Mouse (Mus musculus) liver, postnatal 0 days (tissue): ENCODE measurements around the gene Kcnk4. TPM values are rescaled to one million over a fixed set of nuclear protein-coding genes. Genes with fewer than 3 reads are reported as not detected.
A peak's percentile ranks its signal among the peaks of the same experiment; 100 is the strongest.

ENCODE experiments used
- ATAC-seq: fragments of 200-750 bp; cut with Nextera tagmentation; 2 replicates; pipeline ENCODE4 v1.8.0; 2017; ENCODE audit warnings: mild to moderate bottlenecking, moderate library complexity
- DNase-seq: peaks from one replicate; pipeline ENCODE4 v3.0.0-alpha.2; 2016
- H3K27ac ChIP-seq: fragments of 300-500 bp; sonication (generic); 2 replicates; pipeline ENCODE4 v1.5.1; 2014; ENCODE audit warnings: antibody characterized with exemption, moderate library complexity, mild to moderate bottlenecking, low read depth
- H3K27me3 ChIP-seq: fragments of 300-500 bp; sonication (generic); 2 replicates; pipeline ENCODE4 v1.6.1; 2014; ENCODE audit warnings: low read length, control low read depth, mixed read lengths; ENCODE audit not compliant: insufficient read depth
- H3K36me3 ChIP-seq: fragments of 300-500 bp; sonication (generic); replicated peaks from 2 replicates; pipeline ENCODE4 v1.6.1; 2014; ENCODE audit warnings: mild to moderate bottlenecking, control low read depth, low read length, moderate library complexity, mixed read lengths; ENCODE audit not compliant: insufficient read depth
- H3K4me1 ChIP-seq: fragments of 300-500 bp; sonication (generic); 2 replicates; pipeline ENCODE4 v1.6.1; 2014; ENCODE audit warnings: antibody characterized with exemption, mild to moderate bottlenecking, control low read depth; ENCODE audit not compliant: insufficient read depth
- H3K4me2 ChIP-seq: fragments of 300-500 bp; sonication (generic); 2 replicates; pipeline ENCODE4 v1.6.1; 2014; ENCODE audit warnings: low read depth, mild to moderate bottlenecking, low read length, moderate library complexity, mixed read lengths
- H3K4me3 ChIP-seq: fragments of 300-500 bp; sonication (generic); 2 replicates; pipeline ENCODE4 v1.5.1; 2014; ENCODE audit warnings: low read depth, low read length
- H3K9ac ChIP-seq: fragments of 300-500 bp; sonication (generic); replicated peaks from 2 replicates; pipeline ENCODE4 v1.6.1; 2014; ENCODE audit warnings: mild to moderate bottlenecking, moderate library complexity
- H3K9me3 ChIP-seq: fragments of 300-500 bp; sonication (generic); 2 replicates; pipeline ENCODE4 v1.6.1; 2016; ENCODE audit warnings: mild to moderate bottlenecking, control low read depth, low read length, mixed read lengths
- CTCF ChIP-seq: sonication (generic); IDR thresholded peaks from 2 replicates; pipeline ENCODE4 v1.5.1; 2016; ENCODE audit warnings: antibody characterized with exemption, low read depth
- EP300 ChIP-seq: IDR thresholded peaks from 2 replicates; pipeline ENCODE4 v1.6.1; 2016; ENCODE audit warnings: antibody characterized with exemption, low read depth, mild to moderate bottlenecking
- WGBS: fragments of 180-500 bp; shearing (Covaris S2); extraction: QIAGEN DNeasy Blood & Tissue Kit; methylation state at CpG from one replicate; pipeline ENCODE4 v1.1.7; 2014; ENCODE audit not compliant: insufficient replicate concordance; 5-methylcytosine and 5-hydroxymethylcytosine counted together
- polyA plus RNA-seq: library from polyadenylated mRNA; unstranded; fragments of >200 nt; fragmentation: Nextera tagmentation; extraction: Ambion mirVana; gene quantifications from 2 replicates; pipeline ENCODE4 v1.2.1, GENCODE M21; 2015

Gene Kcnk4
- polyA plus RNA-seq, 1 experiment from 2014 or later = 0.09 TPM

DNA sequence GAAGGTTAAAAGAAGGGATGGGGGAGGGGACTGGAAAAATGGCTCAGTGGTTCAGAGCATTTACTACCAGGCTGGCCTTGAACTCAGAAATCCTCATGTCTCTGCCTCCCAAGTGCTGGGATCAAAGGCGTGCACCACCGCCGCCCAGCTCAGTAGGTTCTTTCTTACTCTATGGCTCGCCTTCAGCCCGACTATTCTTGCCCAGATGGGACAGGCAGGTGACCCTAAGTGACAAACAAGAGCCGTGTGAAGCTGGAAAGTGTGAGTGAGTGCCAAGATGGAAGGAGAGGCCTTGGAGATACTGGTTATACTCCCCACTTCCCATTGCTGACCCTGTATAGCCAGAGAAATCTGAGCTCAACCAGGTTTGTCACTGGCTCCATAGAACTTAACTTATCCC lies 9.4 kb upstream of the Kcnk4 start:
- 86% methylated on average over 6 of the region's 6 CpGs for WGBS
- no peak for TF ChIP-seq EP300
- TF ChIP-seq CTCF = no peak
- H3K4me3 ChIP-seq = no peak overlapping the region
- no peak overlapping the region for H3K4me2 ChIP-seq
- H3K9me3 ChIP-seq = no peaks in the 10 kb centered on the region
- ATAC-seq (no peak), DNase-seq (no peak)
- H3K4me1 ChIP-seq = peaks cover 16% of the 10 kb centered on the region
- H3K9ac ChIP-seq = no peak overlapping the region
- no peaks in the 10 kb centered on the region; the same call in 1 of the 2 replicates for H3K36me3 ChIP-seq
- no peak overlapping the region for H3K27ac ChIP-seq
- no peaks in the 10 kb centered on the region for H3K27me3 ChIP-seq

DNA sequence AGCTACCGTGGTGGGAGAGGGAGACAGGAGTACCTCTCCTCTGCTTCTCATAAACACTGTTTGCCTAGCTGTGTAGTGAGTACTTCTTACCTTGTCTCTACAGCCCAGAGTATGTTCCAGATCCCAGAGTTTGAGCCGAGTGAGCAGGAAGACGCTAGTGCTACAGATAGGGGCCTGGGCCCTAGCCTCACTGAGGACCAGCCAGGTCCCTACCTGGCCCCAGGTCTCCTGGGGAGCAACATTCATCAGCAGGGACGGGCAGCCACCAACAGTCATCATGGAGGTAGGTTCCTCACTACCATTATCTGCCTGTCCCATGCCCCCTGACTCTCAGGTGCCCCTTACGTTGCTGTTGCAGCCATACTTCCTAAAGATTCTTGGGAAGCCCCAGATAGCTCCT lies 8.4 kb upstream of the Kcnk4 start:
- H3K4me3 ChIP-seq = peak overlapping the region; percentile 81
- peak overlapping the region; percentile 80 for H3K9ac ChIP-seq
- DNase-seq = no peak
- peaks cover 16% of the 10 kb centered on the region for H3K4me1 ChIP-seq
- H3K27ac ChIP-seq = peak overlapping the region; percentile 91
- ATAC-seq = no peak
- H3K9me3 ChIP-seq = no peaks in the 10 kb centered on the region
- H3K36me3 ChIP-seq = no peaks in the 10 kb centered on the region
- peak overlapping the region; percentile 98 for H3K4me2 ChIP-seq
- 20% methylated on average over 5 of the region's 5 CpGs for WGBS
- H3K27me3 ChIP-seq = no peaks in the 10 kb centered on the region
- TF ChIP-seq CTCF = no peak
- TF ChIP-seq EP300 = no peak

DNA sequence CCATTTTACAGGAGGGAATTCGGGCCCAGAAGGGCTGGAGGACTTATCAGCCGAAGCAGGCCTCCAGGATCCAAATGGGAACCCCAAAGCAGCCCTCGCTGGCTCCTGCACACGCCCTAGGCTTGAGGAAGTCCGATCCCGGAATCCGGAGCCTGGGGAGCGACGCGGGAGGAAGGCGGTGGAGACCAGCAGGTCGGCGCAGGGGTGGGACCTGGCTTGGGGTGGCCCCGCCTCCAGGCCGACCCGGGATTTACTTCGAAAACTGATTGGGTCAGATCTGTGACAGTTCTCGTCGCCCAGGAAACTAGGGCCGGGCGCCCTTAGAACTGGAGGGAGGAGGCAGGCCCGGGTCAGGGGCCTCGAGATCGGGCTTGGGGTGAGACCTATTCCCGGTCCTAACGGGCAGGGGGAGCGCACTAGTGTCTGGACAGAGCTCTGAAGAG lies 8.0 kb upstream of the Kcnk4 start, which contains the start of gene Gpr137:
TSS of gene Gpr137 (minus strand) at position 232 of the 443 bp plus-strand sequence.
- TF ChIP-seq CTCF (no peak), EP300 (no peak)

DNA sequence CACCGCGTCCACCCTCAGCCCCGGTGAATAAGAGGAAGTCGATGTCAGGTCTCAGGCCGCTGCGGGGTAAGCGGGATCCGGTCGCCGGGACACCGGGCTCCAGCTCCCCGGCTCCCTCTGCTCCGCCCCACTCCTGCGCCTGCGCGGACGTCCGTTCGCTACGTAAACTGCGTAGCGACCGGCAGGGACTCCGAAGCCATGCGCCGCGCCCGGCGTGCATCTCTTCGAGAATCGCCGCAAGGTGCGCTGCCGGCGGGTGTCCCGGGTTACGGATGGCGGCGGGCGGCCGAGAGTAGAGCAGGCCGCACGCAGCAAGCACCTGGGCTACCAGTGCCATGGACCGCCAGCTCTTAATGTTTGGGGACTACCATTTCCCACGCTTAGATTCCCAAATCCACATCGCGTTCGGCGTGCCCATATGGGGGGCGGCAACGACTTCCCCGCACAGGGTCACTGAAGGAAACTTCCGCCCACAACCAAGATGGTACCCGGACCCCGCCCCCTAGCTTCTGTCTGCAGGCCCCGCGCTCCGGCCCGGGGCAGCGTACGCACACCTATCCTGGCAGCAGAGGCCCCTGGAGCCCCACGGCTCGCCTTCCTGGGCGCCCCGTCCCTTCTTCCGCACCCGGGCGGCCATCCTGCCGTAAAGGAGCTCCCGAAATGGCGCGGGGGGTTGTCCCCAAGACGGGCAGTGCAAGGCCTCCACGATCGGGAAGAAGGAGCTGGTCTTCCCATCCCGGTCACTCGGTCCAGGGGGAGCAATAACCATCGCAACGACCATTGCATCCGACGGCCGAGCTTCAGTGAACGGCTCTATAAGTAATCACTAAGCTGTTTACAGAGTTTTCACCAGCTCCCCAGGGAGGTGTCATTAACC lies 7.3 kb upstream of the Kcnk4 start, which contains the start of gene Bad:
TSS of gene Bad (plus strand) at position 490 of the 877 bp plus-strand sequence.
- TF ChIP-seq EP300 = peak; percentile 93
- peak; percentile 28 for TF ChIP-seq CTCF
- peak within 1 kb of the TSS; percentile 81 for H3K4me3 ChIP-seq
- under 1% methylated on average over 81 of the region's 83 CpGs for WGBS

More for the DNA sequence above, 8.0 kb upstream of the Kcnk4 start, which contains the start of gene Gpr137:
- Histone ChIP-seq H3K4me3 (peak within 1 kb of the TSS; percentile 81), H3K36me3 (no peaks in the 10 kb centered on the region), H3K27me3 (no peaks in the 10 kb centered on the region), H3K4me2 (peak within 1 kb of the TSS; percentile 98), H3K4me1 (peaks cover 16% of the 10 kb centered on the region), H3K27ac (peak within 1 kb of the TSS; percentile 91), H3K9me3 (no peaks in the 10 kb centered on the region), H3K9ac (peak within 1 kb of the TSS; percentile 80)
- peak; percentile 89 for ATAC-seq
- DNase-seq = peak; percentile 95
- WGBS = under 1% methylated on average over 27 of the region's 27 CpGs

DNA sequence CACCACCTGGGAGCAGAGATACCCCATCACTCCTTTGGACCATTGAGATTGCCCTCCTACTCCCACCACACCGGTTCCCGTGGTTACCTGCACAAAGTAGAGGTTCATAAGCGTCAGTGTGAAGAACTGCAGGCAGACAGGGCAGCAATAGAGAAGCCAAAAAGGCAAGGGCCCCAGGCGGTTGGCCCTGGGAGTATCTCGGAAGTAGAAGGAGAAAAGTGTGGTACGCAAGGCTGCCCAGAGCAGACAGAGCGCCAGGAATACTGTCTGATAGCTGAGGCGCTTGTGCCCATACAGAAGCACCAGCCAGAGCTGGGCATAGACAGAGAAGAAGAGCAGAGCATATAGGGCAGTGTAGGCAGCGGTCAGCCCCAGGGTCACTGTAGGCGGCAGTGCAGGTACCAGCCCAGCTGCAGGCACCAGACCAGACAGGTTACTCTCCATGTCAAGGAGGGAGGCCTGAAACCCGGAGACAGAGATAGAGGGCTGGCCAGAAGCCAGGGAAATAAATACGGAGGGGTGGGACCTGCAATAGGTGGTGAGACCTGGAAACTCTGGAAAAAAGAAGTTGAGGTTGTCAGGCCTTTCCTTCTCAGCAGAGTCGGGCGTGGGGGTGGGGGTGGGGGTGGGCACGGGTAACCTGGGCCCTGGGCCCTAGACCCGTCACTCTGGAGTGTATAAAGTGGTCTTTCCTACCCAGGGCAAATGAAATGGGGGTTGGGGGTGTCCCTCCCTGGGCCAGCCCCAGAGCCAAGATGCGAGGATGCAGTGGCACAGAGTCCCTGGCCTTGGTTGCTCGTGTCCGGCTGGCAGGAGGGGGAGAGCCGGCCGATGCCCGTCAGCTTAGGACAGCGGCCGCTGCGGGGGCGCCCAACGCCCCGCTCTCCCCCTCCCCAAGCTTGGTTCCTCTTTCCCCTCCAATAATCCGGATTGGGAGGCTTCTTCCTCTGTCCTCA lies 6.4 kb upstream of the Kcnk4 start:
- TF ChIP-seq EP300 (no peak), CTCF (no peak)
- H3K27ac ChIP-seq = peak overlapping the region; percentile 45; the same call in 1 of the 2 replicates
- H3K4me3 ChIP-seq = peak overlapping the region; percentile 81
- H3K4me1 ChIP-seq = peaks cover 14% of the 10 kb centered on the region
- no peaks in the 10 kb centered on the region for H3K36me3 ChIP-seq
- no peaks in the 10 kb centered on the region for H3K9me3 ChIP-seq
- no peak for ATAC-seq
- DNase-seq = no peak
- whole genome bisulfite sequencing = 27% methylated on average over 29 of the region's 29 CpGs
- H3K4me2 ChIP-seq = peak overlapping the region; percentile 98
- H3K9ac ChIP-seq = peak overlapping the region; percentile 80
- H3K27me3 ChIP-seq = peaks cover 5% of the 10 kb centered on the region

More for the DNA sequence above, 7.3 kb upstream of the Kcnk4 start, which contains the start of gene Bad:
- Histone ChIP-seq H3K9ac (peak within 1 kb of the TSS; percentile 80), H3K4me1 (peaks cover 14% of the 10 kb centered on the region), H3K9me3 (no peaks in the 10 kb centered on the region), H3K36me3 (no peaks in the 10 kb centered on the region), H3K27me3 (no peaks in the 10 kb centered on the region), H3K27ac (peak within 1 kb of the TSS; percentile 91), H3K4me2 (peak within 1 kb of the TSS; percentile 98)
- DNase-seq = peak; percentile 97
- peak; percentile 78 for ATAC-seq
